Mouse (Mus musculus) 3T3-L1 (cell line): ENCODE measurements around the gene Lypd6b.

Source experiments
- DNase-seq: peaks from one replicate; pipeline ENCODE4 v3.0.0-alpha.2; 2015; ENCODE audit warnings: low read depth, low spot score

Gene Lypd6b

GRCm38 (mm10) chr2:49869782-49870514 is 82.5 kb downstream of the Lypd6b start:
- no peak for DNase-seq

GRCm38 (mm10) chr2:49871012-49871411 is 83.5 kb downstream of the Lypd6b start:
- DNase-seq, result no peak

DNA sequence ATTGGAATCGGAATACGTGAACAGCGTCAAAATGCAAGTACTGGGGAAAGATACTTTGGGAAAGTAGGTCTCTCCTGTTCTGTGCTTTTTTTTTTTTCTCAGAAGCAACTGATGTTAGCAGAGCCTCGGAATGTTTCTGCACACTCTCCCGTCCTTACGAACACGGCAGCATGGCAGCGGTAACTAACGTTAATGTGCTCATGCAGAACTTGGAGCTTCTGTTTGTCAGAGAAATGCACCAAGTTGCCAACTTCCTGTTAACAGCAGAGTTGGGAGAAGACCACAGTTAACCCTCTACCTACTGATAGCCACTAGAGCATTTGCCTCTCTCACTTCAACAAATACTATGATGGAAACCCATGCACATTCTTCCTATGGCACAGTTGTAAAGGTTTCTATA is 93.0 kb downstream of the Lypd6b start:
- no peak for DNase-seq

GRCm38 (mm10) chr2:49881002-49881401 is 93.5 kb downstream of the Lypd6b start:
- DNase-seq, result no peak

DNA sequence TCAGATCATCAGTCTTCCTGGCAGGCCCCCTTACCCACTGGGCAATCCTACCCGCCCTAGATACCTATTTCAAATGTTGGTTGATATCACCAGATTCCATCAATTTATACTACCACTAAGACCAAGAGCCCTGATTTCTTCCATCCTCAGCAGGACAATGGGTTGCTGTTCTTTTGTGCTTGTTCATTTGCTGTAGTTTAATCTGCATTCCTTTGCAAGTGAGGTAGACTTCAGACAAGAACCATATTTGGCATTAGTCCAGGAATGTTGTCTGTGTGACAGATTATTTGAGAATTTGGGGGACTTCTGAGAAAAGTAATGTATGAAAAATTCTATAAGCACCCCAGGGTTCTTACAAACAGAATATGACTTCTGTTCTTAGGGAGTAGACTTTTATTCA is 95.0 kb downstream of the Lypd6b start:
- peak; percentile 7 for DNase-seq

DNA sequence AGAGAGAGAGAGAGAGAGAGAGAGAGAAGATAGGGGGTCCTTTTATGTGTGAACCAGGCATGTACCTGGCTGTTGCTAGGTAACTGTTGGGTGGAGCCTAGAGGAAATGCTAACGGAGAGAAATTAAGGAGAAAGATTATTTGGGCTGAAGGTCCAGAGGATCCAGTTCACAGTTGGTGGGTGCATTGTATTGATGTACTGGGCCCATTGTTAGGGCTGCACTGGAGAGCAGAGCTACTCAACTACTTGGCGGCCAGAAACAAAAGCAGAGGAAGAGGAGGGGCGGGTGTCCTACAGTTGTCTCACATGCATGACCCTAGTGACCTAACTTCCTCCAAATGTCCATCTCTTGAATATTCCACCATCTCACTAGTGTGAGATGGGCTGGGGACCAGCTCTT is 96.5 kb downstream of the Lypd6b start:
- DNase-seq, result no peak

DNA sequence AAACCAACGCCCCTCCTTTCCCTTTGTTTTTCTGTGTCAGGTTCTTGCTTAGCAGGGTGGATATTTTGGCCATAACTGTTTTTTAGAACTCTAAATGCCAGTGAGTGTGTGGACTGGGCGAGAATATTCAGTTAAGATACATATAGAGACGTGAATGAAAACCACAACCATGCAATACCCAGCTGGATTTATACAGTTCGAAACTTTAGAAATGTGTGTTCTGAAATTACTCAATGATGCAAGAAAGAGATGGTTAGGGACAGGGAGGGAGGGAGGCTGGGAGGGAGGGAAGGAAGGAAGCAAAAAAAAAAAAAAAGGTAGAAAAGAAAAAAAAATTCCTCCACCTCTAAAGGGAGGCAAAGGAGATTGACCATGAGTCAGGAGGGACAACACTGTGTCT is 98.7 kb downstream of the Lypd6b start:
- no peak for DNase-seq

DNA sequence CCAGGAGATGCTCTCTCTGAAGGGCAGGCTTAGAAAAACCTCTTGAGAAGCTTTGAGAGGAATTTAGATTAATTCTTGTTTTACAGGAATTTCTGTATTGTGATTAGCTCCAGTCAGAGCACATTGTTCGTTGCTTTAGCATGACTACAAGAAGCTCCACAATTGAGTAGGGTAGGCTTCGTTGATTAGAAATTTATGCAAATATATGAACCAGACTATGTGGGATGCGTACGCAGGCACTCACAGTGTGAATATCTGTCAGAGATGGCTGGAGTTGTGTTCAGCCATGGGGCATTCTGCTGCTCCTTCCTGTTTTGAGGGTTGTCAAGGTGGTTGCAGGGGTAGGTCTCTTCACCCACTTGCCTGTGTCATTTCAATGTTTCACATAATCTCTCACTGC is 100.9 kb downstream of the Lypd6b start:
- no peak for DNase-seq

GRCm38 (mm10) chr2:49890727-49891126 is 103.2 kb downstream of the Lypd6b start:
- no peak for DNase-seq

DNA sequence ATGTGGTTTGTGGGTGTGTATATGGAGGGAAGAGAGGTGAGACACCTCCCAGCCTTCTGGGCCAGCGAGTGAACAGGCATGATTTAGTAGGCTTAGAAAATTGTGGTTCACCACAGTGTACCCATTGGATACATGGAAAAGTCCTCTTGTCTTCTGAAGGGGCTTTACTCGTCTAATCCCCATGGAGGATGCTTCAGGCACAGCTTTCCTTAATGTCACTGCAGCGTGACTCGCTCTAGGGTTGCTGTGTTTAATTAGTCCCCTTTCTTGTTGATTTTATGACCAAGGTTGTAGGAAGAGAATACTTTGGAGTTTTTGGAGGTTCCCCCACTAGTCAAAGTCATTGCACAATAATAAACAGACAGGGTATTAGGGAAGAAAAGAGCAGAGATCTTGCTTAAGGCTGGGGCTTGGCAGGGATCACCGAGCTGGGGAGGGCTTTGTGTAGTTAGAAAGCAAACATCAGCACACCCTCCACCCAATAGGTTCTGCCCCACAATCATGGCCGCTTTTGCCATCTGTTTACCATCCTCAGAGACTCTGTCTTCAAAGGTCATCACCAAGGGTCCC is 122.4 kb downstream of the Lypd6b start:
- DNase-seq, result no peak

DNA sequence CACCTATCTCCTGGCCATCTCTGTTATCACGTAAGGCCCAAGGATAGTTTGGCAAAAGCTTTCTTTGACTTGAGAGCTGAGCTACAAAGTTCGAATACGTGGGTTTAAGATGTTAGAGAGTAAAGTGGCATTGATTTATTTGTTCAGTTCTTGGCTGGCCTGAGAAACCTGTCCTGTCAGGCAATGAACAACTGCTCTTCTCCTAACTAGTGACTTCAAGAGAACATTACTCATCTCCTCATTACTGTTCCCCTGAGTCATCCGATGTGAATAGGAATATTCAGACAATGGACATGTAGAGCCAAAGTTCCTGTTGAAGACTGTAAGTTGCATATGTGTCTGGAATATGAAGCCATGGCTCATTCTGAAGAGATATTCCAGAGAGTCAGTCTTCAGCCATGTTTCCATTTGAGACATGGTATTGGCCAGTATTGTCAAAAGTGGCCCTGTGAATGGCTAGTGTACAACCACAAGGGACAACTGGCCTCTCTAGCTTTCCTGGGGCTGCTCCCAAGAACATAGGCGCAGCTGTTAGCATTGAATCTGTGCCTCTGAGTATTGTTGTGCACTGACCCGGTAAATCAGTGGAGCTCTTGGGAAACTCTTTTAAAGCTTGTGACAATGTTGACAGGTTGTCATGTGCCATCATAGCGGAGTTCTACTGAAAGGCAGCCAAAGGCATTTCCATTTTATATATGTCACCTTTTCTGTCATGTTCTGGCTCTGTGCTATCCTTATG is 124.0 kb downstream of the Lypd6b start:
- DNase-seq, result peak; percentile 61

GRCm38 (mm10) chr2:49912261-49912895 is 124.9 kb downstream of the Lypd6b start:
- no peak for DNase-seq

DNA sequence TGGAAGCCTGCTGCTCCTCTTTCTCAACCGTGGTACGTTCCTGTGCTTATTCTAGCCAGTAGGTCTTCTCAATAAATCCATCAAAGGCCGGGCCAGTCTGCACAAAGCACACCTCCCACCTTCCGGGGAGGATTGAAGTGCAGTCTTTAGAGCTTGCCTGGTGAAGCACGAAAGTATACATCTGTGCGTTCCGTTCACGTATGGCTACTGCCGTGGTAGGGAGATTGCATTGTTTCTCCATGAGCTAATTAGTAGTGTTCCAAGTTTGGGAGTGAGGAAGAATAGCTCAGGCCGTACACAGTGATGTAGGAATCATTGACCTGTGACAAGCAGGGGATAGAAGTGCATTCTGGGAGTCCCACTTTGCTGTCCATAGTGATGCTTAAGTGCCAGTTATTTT is 130.0 kb downstream of the Lypd6b start:
- DNase-seq, result no peak

GRCm38 (mm10) chr2:49918132-49918531 is 130.6 kb downstream of the Lypd6b start:
- DNase-seq, result no peak

DNA sequence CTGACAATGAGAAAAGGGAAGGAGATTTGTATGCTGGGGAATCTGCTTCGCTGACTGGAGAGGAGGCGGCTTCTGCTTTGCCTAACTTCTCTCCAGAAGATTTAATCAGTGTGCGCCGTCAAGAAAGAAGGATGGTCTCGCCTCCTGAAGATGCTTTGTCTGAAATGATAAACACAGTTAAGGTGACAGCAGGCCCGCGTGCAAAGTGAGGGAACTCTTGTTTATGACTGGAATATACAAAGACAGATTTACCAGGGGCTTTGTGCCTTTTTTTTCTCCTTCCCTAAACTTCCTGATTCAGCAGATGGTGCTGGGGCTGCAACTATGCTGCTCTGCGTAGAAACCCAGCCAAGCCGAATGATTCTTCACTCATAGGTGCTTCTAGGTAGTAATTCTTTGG is 131.2 kb downstream of the Lypd6b start:
- no peak for DNase-seq

DNA sequence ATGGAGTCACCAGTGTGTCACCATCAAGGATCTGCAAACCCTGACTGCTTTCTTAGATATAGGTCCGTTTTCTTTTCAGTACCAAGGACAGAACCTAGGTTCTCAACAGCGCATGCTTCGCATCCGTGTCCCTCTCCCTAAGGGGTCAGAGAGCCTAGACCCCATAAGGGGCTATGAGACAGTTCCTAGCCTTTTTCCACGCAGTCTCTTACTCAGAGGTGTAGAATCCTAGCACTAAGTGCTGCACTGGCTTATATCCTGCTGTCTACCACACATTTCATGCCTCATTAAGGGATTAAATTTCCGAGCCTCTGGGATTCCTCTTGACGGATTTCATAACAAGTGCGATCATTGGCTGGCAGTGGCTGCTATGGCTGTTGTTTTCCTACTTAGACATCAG is 134.5 kb downstream of the Lypd6b start:
- peak; percentile 25 for DNase-seq

- no peak for DNase-seq
Observed at GRCm38 (mm10) chr2:49922810-49923209, 135.3 kb downstream of the Lypd6b start.

DNA sequence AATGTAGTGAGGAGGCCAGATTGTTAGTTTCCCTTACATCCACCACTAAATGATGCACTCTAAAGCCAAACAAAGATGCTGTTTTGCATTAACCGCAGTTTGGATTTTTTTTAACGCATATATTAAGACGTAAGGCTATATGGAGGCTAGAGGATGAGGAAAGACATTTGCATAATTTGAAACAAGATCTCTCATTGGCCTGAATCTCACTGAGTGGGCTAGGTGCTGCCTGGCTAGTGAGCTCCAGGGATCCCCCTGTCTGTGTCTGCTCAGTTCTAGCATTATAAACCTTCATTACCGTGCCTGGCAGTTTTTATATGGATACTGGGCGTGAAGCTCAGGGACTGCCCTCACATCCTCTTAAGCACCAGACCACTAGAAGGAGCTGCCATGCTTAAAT is 138.7 kb downstream of the Lypd6b start:
- no peak for DNase-seq

GRCm38 (mm10) chr2:49927362-49927761 is 139.9 kb downstream of the Lypd6b start:
- no peak for DNase-seq

- DNase-seq, result peak; percentile 82
Observed at GRCm38 (mm10) chr2:49929931-49930330, 142.4 kb downstream of the Lypd6b start.

- peak; percentile 18 for DNase-seq
Observed at GRCm38 (mm10) chr2:49937621-49938020, 150.1 kb downstream of the Lypd6b start.

DNA sequence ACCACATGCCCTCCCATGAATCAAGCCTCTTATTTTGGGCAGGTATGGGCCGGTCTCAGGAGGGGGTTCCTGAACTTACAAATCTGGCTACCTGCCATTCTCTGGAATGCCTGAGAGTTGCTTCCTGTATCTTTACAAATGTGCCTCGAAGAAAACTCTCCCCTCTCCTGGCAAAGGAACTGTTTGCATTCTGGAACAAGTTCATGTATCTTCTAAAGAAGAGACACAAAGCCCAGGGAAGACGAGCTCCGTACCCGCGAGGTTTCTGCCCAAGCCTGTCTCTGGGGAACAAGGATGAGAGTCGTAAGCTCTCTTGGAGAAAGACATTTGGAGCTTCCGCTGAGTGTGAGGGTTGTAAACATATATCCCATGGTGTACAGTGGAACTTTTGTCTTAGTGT is 150.8 kb downstream of the Lypd6b start:
- no peak for DNase-seq
